Mouse (Mus musculus) hindbrain, embryonic 13.5 days (tissue): Measurements from ENCODE around the gene Unc13c. TPM values are rescaled to one million over a fixed set of nuclear protein-coding genes. Genes with fewer than 3 reads are reported as not detected.

Source experiments
- ATAC-seq: fragments of 200-750 bp; cut with Nextera tagmentation; 2 replicates; pipeline ENCODE4 v1.8.0; 2017; ENCODE audit warnings: moderate TSS enrichment; ENCODE audit not compliant: low FRiP score
- H3K27ac ChIP-seq: fragments of 300-500 bp; sonication (generic); 2 replicates; pipeline ENCODE4 v1.5.1; 2015; ENCODE audit warnings: inconsistent platforms, mild to moderate bottlenecking, moderate library complexity
- H3K27me3 ChIP-seq: fragments of 300-500 bp; sonication (generic); 2 replicates; pipeline ENCODE4 v1.6.1; 2015; ENCODE audit warnings: mild to moderate bottlenecking, inconsistent platforms
- H3K36me3 ChIP-seq: fragments of 300-500 bp; sonication (generic); 2 replicates; pipeline ENCODE4 v1.6.1; 2015; ENCODE audit warnings: mild to moderate bottlenecking, inconsistent platforms
- H3K4me1 ChIP-seq: fragments of 300-500 bp; sonication (generic); replicated peaks from 2 replicates; pipeline ENCODE4 v1.6.1; 2015; ENCODE audit warnings: inconsistent platforms
- H3K4me2 ChIP-seq: fragments of 300-500 bp; sonication (generic); 2 replicates; pipeline ENCODE4 v1.6.1; 2015; ENCODE audit warnings: inconsistent platforms, mild to moderate bottlenecking, moderate library complexity
- H3K4me3 ChIP-seq: fragments of 300-500 bp; sonication (generic); 2 replicates; pipeline ENCODE4 v1.5.1; 2015; ENCODE audit warnings: mild to moderate bottlenecking, inconsistent platforms
- H3K9ac ChIP-seq: fragments of 300-500 bp; sonication (generic); 2 replicates; pipeline ENCODE4 v1.6.1; 2015; ENCODE audit warnings: mild to moderate bottlenecking, inconsistent platforms
- H3K9me3 ChIP-seq: fragments of 300-500 bp; sonication (generic); 2 replicates; pipeline ENCODE4 v1.6.1; 2016; ENCODE audit warnings: inconsistent platforms
- WGBS: fragments of 180-500 bp; shearing (Covaris S2); methylation state at CpG from one replicate; pipeline ENCODE4 v1.1.7; 2015; 5-methylcytosine and 5-hydroxymethylcytosine counted together
- polyA plus RNA-seq: library from polyadenylated mRNA; unstranded; fragments of >200 nt; fragmentation: Nextera tagmentation; extraction: Ambion mirVana; gene quantifications from 2 replicates; pipeline ENCODE4 v1.2.1, GENCODE M21; 2015

Gene Unc13c
- polyA plus RNA-seq, 1 experiment from 2014 or later: 3.1 TPM

GRCm38 (mm10) chr9:73866666-73867065 is 102.1 kb downstream of the Unc13c start:
- Histone ChIP-seq H3K27me3 (no peaks in the 10 kb centered on the region), H3K27ac (no peak overlapping the region), H3K4me2 (no peak overlapping the region), H3K9ac (no peak overlapping the region), H3K4me3 (no peak overlapping the region), H3K9me3 (no peaks in the 10 kb centered on the region), H3K36me3 (no peaks in the 10 kb centered on the region), H3K4me1 (peaks cover 6% of the 10 kb centered on the region; the same call in 1 of the 2 replicates)
- ATAC-seq: no peak
- 89% methylated on average over 2 of the region's 2 CpGs for WGBS

- WGBS: 89% methylated on average over 3 of the region's 3 CpGs
- Histone ChIP-seq H3K27me3 (no peaks in the 10 kb centered on the region), H3K4me2 (no peak overlapping the region), H3K4me3 (no peak overlapping the region), H3K27ac (no peak overlapping the region), H3K4me1 (no peaks in the 10 kb centered on the region), H3K9ac (no peak overlapping the region), H3K36me3 (no peaks in the 10 kb centered on the region), H3K9me3 (no peaks in the 10 kb centered on the region)
- ATAC-seq: no peak
Measured at GRCm38 (mm10) chr9:73859469-73859868, 109.3 kb downstream of the Unc13c start.

DNA sequence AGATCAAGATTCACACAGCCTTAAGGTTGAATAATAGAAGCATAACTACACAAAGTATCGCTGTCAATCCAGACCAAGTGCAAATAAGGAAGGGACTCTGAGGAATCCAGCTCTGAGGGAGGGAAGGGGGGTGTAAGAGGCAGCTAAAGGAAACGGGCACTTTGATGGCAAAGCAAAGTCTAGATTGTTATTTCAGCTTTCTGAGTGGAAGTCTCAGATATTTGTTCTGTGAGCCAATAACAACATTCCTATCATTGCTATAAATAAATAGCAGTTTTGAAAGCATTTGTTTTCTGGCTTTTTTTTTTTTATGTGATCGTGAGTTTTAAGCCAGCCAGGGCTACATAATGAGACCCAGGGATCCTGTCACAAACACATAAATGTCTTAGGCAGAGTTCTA is 114.5 kb downstream of the Unc13c start:
- no peaks in the 10 kb centered on the region for H3K36me3 ChIP-seq
- no peak for ATAC-seq
- no peaks in the 10 kb centered on the region; the same call in 1 of the 2 replicates for H3K9me3 ChIP-seq
- no peak overlapping the region for H3K27ac ChIP-seq
- no peak overlapping the region for H3K4me2 ChIP-seq
- no peaks in the 10 kb centered on the region for H3K4me1 ChIP-seq
- no peak overlapping the region for H3K9ac ChIP-seq
- no peaks in the 10 kb centered on the region for H3K27me3 ChIP-seq
- no peak overlapping the region for H3K4me3 ChIP-seq
- WGBS: 70% methylated on average over 3 of the region's 3 CpGs

DNA sequence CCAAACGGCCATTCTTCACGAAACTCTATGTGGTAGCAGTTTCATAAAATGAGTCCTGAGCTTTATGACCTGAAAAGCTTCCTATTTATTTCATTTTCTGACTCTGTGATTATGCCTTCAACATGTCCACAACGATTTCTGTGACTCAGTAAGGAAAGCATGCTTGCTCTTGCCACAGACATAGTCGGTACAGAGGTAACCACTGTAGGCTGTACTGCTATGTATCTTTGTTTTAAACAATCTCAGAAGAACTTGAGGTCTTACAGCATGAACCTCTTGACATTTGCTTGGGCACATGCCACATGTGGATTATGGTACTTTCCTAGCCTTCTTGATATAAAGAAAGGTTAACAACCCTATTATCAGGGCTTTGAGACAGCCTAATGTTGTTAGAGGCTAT is 162.1 kb downstream of the Unc13c start:
- H3K4me2 ChIP-seq: no peak overlapping the region
- no peak overlapping the region for H3K27ac ChIP-seq
- H3K36me3 ChIP-seq: no peaks in the 10 kb centered on the region
- H3K9me3 ChIP-seq: no peaks in the 10 kb centered on the region
- H3K4me1 ChIP-seq: no peaks in the 10 kb centered on the region
- ATAC-seq: no peak
- H3K9ac ChIP-seq: no peak overlapping the region
- no peaks in the 10 kb centered on the region for H3K27me3 ChIP-seq
- no peak overlapping the region for H3K4me3 ChIP-seq
- 91% methylated on average over 4 of the region's 4 CpGs for WGBS

DNA sequence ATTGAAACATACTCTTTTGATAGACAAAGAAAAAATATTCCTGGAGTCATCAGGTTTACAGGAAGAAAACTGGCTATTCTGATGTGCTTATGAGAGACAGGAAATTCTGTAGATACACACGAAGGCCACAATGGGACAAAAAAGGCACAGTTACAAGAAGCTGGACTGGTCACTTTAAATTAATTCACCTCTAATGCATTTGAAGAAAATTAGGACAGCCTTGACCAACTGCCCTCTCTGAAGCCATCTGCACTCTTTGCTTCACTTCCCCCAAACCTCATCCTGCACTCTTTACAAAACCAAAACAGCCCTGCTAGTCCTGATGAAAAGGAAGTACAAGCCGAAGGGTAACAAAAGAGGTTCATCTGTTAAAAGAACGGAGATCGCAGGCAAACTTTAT is 194.2 kb downstream of the Unc13c start:
- Histone ChIP-seq H3K9me3 (no peaks in the 10 kb centered on the region), H3K27ac (no peak overlapping the region), H3K9ac (no peak overlapping the region), H3K36me3 (no peaks in the 10 kb centered on the region), H3K27me3 (no peaks in the 10 kb centered on the region), H3K4me3 (no peak overlapping the region), H3K4me2 (no peak overlapping the region), H3K4me1 (no peaks in the 10 kb centered on the region)
- WGBS: 50% methylated on average over 4 of the region's 4 CpGs
- no peak for ATAC-seq

GRCm38 (mm10) chr9:73755185-73755584 is 213.6 kb downstream of the Unc13c start:
- no peaks in the 10 kb centered on the region for H3K9me3 ChIP-seq
- H3K27ac ChIP-seq: no peak overlapping the region
- no peak for ATAC-seq
- no peak overlapping the region for H3K4me3 ChIP-seq
- no peak overlapping the region for H3K4me2 ChIP-seq
- H3K9ac ChIP-seq: no peak overlapping the region
- no peaks in the 10 kb centered on the region; the same call in 1 of the 2 replicates for H3K4me1 ChIP-seq
- 75% methylated on average over 2 of the region's 2 CpGs for WGBS
- H3K36me3 ChIP-seq: no peaks in the 10 kb centered on the region
- H3K27me3 ChIP-seq: no peaks in the 10 kb centered on the region

- Histone ChIP-seq H3K9ac (no peak overlapping the region), H3K4me1 (no peaks in the 10 kb centered on the region; the same call in 1 of the 2 replicates), H3K9me3 (no peaks in the 10 kb centered on the region), H3K4me3 (no peak overlapping the region), H3K36me3 (no peaks in the 10 kb centered on the region), H3K27ac (no peak overlapping the region), H3K4me2 (no peak overlapping the region), H3K27me3 (no peaks in the 10 kb centered on the region)
- 54% methylated on average over 3 of the region's 3 CpGs for WGBS
- ATAC-seq: no peak
Measured at GRCm38 (mm10) chr9:73753480-73753879, 215.3 kb downstream of the Unc13c start.

DNA sequence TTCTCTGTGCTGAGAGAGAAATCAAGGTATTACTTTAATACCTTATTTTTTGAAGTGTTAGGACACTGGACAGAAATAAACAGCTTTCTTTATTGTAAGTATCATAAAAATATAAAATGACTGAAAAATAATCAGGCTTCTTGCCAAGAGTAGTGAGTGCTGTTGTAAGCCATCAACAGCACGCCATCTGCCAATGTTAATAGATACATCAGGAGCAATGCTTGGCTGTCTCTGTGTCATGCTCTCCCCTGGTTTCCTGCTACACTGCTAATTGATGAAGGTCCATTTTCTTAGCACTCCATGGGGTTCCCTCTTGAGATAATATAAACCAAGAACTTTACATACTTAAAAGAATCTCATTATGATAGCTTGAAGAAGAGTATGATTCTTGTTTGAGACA is 217.4 kb downstream of the Unc13c start:
- no peaks in the 10 kb centered on the region; the same call in 1 of the 2 replicates for H3K4me1 ChIP-seq
- H3K36me3 ChIP-seq: no peaks in the 10 kb centered on the region
- no peak overlapping the region for H3K9ac ChIP-seq
- no peak overlapping the region for H3K4me2 ChIP-seq
- no peaks in the 10 kb centered on the region for H3K9me3 ChIP-seq
- H3K4me3 ChIP-seq: no peak overlapping the region
- ATAC-seq: no peak
- H3K27me3 ChIP-seq: no peaks in the 10 kb centered on the region
- no peak overlapping the region for H3K27ac ChIP-seq
- WGBS: 44% methylated on average over 1 of the region's 1 CpGs

DNA sequence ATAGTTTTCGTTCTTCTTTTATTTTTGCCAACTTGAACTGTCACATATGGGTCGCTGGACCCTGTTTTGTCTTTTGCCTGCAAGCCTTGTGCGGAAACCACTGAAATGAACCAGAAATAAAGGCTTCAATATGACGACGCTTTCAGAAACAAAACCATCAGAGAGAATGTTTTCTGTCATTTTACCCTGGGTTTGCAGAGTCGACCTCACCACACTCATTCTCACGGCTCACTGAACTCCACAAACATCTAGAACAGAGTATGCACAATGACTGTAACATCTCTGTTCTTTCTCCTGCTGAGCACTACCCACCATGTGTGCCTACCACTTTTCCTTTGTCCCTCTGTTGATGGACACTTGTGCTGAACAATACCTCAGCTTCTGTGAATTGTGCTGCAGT is 234.3 kb downstream of the Unc13c start:
- ATAC-seq: no peak
- 69% methylated on average over 7 of the region's 7 CpGs for WGBS

GRCm38 (mm10) chr9:73725717-73726662 is 242.8 kb downstream of the Unc13c start:
- peak; percentile 71 for ATAC-seq

More for the DNA sequence above, 234.3 kb downstream of the Unc13c start:
- Histone ChIP-seq H3K4me2 (no peak overlapping the region), H3K36me3 (no peaks in the 10 kb centered on the region), H3K9ac (no peak overlapping the region), H3K4me3 (no peak overlapping the region), H3K27ac (no peak overlapping the region), H3K9me3 (no peaks in the 10 kb centered on the region), H3K4me1 (no peaks in the 10 kb centered on the region), H3K27me3 (no peaks in the 10 kb centered on the region)

GRCm38 (mm10) chr9:73724776-73725175 is 244.0 kb downstream of the Unc13c start:
- Histone ChIP-seq H3K9me3 (no peaks in the 10 kb centered on the region), H3K4me2 (no peak overlapping the region), H3K27me3 (no peaks in the 10 kb centered on the region), H3K4me3 (no peak overlapping the region), H3K9ac (no peak overlapping the region), H3K36me3 (no peaks in the 10 kb centered on the region), H3K4me1 (peaks cover 7% of the 10 kb centered on the region; the same call in 1 of the 2 replicates), H3K27ac (no peak overlapping the region)
- ATAC-seq: no peak
- 92% methylated on average over 4 of the region's 4 CpGs for WGBS

More at GRCm38 (mm10) chr9:73725717-73726662, 242.8 kb downstream of the Unc13c start:
- Histone ChIP-seq H3K36me3 (no peaks in the 10 kb centered on the region), H3K27ac (peak overlapping the region; percentile 30; the same call in 1 of the 2 replicates), H3K4me1 (peaks cover 7% of the 10 kb centered on the region; the same call in 1 of the 2 replicates), H3K27me3 (no peaks in the 10 kb centered on the region), H3K4me3 (no peak overlapping the region), H3K9me3 (no peaks in the 10 kb centered on the region), H3K4me2 (no peak overlapping the region), H3K9ac (no peak overlapping the region)
- 46% methylated on average over 6 of the region's 6 CpGs for WGBS

DNA sequence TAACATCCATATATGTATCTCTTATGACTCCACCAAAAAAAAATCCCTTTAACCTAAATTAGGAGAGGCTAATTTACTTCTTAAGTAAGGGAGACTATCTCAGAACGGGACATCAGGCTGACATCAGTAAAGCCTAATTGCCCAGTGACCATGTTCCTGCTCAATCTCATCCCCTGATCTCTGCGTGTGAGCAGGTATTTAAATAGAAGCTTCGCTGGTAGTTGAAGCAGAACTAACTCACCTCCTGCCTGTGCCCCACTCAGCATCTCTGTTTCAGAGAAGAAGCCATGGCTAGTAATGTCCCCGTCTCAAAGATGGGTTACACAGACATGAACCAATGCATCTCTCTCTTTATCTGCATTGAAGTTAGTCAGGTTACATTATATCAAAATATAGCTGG is 255.3 kb downstream of the Unc13c start:
- H3K9ac ChIP-seq: no peak overlapping the region
- no peak overlapping the region for H3K4me2 ChIP-seq
- H3K4me1 ChIP-seq: no peaks in the 10 kb centered on the region
- H3K9me3 ChIP-seq: no peaks in the 10 kb centered on the region
- 67% methylated on average over 4 of the region's 4 CpGs for WGBS
- no peaks in the 10 kb centered on the region for H3K27me3 ChIP-seq
- H3K4me3 ChIP-seq: no peak overlapping the region
- no peak overlapping the region for H3K27ac ChIP-seq
- no peaks in the 10 kb centered on the region for H3K36me3 ChIP-seq
- ATAC-seq: no peak

DNA sequence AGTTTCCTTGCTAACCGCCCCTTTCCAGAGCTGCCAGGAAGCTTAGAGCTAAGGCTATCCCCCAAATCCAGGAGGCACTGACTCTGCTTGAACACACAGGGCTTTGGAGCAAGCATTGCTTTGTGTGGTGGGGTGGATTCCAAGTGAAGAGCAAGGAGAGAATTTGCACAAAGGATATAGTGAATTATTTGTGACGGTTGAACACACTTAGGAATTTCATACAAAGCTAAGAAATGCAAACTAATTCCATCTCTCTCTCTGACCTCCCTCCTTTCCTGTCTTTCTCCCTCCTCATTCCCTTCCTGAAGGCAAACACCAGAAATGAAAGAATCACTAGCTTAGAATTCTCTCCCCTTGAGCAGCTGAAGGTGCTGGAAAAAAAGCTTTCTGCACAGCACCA is 271.7 kb downstream of the Unc13c start:
- Histone ChIP-seq H3K4me3 (no peak overlapping the region), H3K27ac (no peak overlapping the region), H3K4me2 (no peak overlapping the region), H3K9me3 (no peaks in the 10 kb centered on the region), H3K27me3 (no peaks in the 10 kb centered on the region), H3K36me3 (no peaks in the 10 kb centered on the region), H3K9ac (no peak overlapping the region), H3K4me1 (no peaks in the 10 kb centered on the region)
- 60% methylated on average over 2 of the region's 2 CpGs for WGBS
- no peak for ATAC-seq
